Mouse (Mus musculus): Measurements from ENCODE around the gene Fgfr2. TPM values are rescaled to one million over a fixed set of nuclear protein-coding genes. Genes with fewer than 3 reads are reported as not detected.
A peak's percentile ranks its signal among the peaks of the same experiment; 100 is the strongest.

Gene Fgfr2
- polyA plus RNA-seq, 1 experiment, result 14.7 TPM

GRCm38 (mm10) chr7:132853946-132854345 is 269.2 kb downstream of the Fgfr2 start:
- Histone ChIP-seq H3K27me3 (ENCODE audit: control insufficient read depth, insufficient read depth, low read length) (no peaks in the 10 kb centered on the region), H3K4me1 (ENCODE audit: control insufficient read depth, insufficient read depth, insufficient read length, low read length) (no peaks in the 10 kb centered on the region; the same call in 1 of the 2 replicates), H3K36me3 (ENCODE audit: control insufficient read depth, insufficient read depth, low read length) (peaks cover 5% of the 10 kb centered on the region), H3K27ac (ENCODE audit: insufficient read depth, low read depth, low read length) (no peak overlapping the region), H3K4me3 (ENCODE audit: low read depth, low read length) (no peak overlapping the region)
- TF ChIP-seq CTCF (IDR thresholded peaks at IDR 0.05; ENCODE audit: extremely low read depth, insufficient read length, insufficient replicate concordance, low read depth, low read length) (no peak), POLR2A (IDR thresholded peaks at IDR 0.05; ENCODE audit: low read depth, low read length) (no peak)
- 70% methylated on average over 4 of the region's 4 CpGs for WGBS

- Histone ChIP-seq H3K36me3 (ENCODE audit: control insufficient read depth, insufficient read depth, low read length) (peaks cover 5% of the 10 kb centered on the region), H3K27ac (ENCODE audit: insufficient read depth, low read depth, low read length) (no peak overlapping the region), H3K27me3 (ENCODE audit: control insufficient read depth, insufficient read depth, low read length) (no peaks in the 10 kb centered on the region), H3K4me1 (ENCODE audit: control insufficient read depth, insufficient read depth, insufficient read length, low read length) (no peaks in the 10 kb centered on the region), H3K4me3 (ENCODE audit: low read depth, low read length) (no peak overlapping the region)
- WGBS, result 87% methylated on average over 6 of the region's 6 CpGs
- TF ChIP-seq CTCF (IDR thresholded peaks at IDR 0.05; ENCODE audit: extremely low read depth, insufficient read length, insufficient replicate concordance, low read depth, low read length), result no peak
- TF ChIP-seq POLR2A (IDR thresholded peaks at IDR 0.05; ENCODE audit: low read depth, low read length), result no peak
Measured at GRCm38 (mm10) chr7:132853361-132853760, 269.8 kb downstream of the Fgfr2 start.

DNA sequence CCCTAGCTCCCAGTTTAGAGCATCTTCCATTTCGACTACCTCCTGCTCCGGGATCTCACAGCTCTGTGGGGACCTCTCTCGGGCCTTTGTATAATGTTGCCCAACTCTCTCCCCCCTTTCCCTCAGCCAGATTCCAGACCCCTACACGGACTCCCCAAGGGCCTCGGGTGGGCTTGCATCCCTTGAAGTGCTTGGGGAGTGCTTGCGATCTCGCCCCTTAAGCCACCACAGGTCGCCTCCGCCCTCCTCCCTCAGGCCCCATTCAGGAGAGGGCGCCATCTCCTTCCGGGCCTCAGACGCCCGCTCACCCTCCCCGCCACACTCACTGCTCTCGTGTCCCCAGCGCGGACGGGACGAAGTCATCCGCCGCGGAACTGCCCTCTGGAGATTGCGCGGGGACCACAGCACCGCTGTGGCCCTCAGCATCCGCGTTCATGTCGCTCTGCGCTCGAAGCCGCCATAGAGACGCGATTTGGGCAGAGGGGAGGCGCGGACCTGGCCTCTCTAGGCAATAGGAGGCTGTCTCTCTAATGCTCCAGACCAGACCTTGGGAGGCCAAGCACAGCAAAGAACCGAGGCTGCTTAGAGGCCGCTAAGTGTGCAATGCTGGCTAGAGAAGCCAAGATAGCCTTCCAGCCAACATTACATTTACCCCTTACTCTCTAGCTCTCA is 270.8 kb downstream of the Fgfr2 start, which contains the start of gene Eef1akmt2:
Gene Eef1akmt2, minus strand, starts transcription at position 501 of the 672 bp plus-strand sequence.
- TF ChIP-seq CTCF (IDR thresholded peaks at IDR 0.05; ENCODE audit: extremely low read depth, insufficient read length, insufficient replicate concordance, low read depth, low read length), result peak; percentile 40; the same call in 1 of the 2 replicates
- TF ChIP-seq POLR2A (IDR thresholded peaks at IDR 0.05; ENCODE audit: low read depth, low read length), result 0 out of 2 replicates have a peak, but pooled peaks have one; percentile 15
- H3K36me3 ChIP-seq (ENCODE audit: control insufficient read depth, insufficient read depth, low read length), result peaks cover 7% of the 10 kb centered on the region
- H3K4me1 ChIP-seq (ENCODE audit: control insufficient read depth, insufficient read depth, insufficient read length, low read length), result no peaks in the 10 kb centered on the region
- under 1% methylated on average over 36 of the region's 37 CpGs for WGBS
- peak within 1 kb of the TSS; percentile 84 for H3K4me3 ChIP-seq (ENCODE audit: low read depth, low read length)
- peak within 1 kb of the TSS; percentile 93 for H3K27ac ChIP-seq (ENCODE audit: insufficient read depth, low read depth, low read length)
- H3K27me3 ChIP-seq (ENCODE audit: control insufficient read depth, insufficient read depth, low read length), result no peaks in the 10 kb centered on the region

- TF ChIP-seq POLR2A (IDR thresholded peaks at IDR 0.05; ENCODE audit: low read depth, low read length), result no peak
- TF ChIP-seq CTCF (IDR thresholded peaks at IDR 0.05; ENCODE audit: extremely low read depth, insufficient read length, insufficient replicate concordance, low read depth, low read length), result no peak
- H3K27ac ChIP-seq (ENCODE audit: insufficient read depth, low read depth, low read length), result no peak overlapping the region
- H3K27me3 ChIP-seq (ENCODE audit: control insufficient read depth, insufficient read depth, low read length), result no peaks in the 10 kb centered on the region
- H3K36me3 ChIP-seq (ENCODE audit: control insufficient read depth, insufficient read depth, low read length), result peaks cover 10% of the 10 kb centered on the region
- H3K4me1 ChIP-seq (ENCODE audit: control insufficient read depth, insufficient read depth, insufficient read length, low read length), result peaks cover 2% of the 10 kb centered on the region; the same call in 1 of the 2 replicates
- H3K4me3 ChIP-seq (ENCODE audit: low read depth, low read length), result no peak overlapping the region
- WGBS, result 84% methylated on average over 3 of the region's 3 CpGs
Measured at GRCm38 (mm10) chr7:132843152-132843551, 280.0 kb downstream of the Fgfr2 start.

DNA sequence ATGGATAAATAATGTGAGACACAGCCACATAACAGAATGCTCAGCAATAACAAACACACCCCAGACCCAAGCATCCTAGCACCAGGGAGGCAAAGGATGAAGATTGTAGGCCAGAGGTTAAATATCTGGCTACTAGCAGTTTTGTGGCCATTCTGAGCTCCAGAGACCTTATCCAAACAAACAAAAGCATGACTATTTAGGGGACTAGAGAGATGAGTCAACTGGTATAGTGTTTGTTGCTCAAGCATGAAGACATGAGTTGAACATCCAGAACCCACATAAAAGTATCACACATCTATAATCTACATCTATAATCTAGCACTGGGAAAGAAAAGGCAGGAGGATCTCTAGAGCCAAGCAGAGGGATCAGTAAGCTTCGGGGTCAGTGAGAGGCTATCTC is 280.7 kb downstream of the Fgfr2 start:
- Histone ChIP-seq H3K4me3 (ENCODE audit: low read depth, low read length) (no peak overlapping the region), H3K4me1 (ENCODE audit: control insufficient read depth, insufficient read depth, insufficient read length, low read length) (peaks cover 2% of the 10 kb centered on the region; the same call in 1 of the 2 replicates), H3K36me3 (ENCODE audit: control insufficient read depth, insufficient read depth, low read length) (peaks cover 10% of the 10 kb centered on the region), H3K27ac (ENCODE audit: insufficient read depth, low read depth, low read length) (no peak overlapping the region), H3K27me3 (ENCODE audit: control insufficient read depth, insufficient read depth, low read length) (no peaks in the 10 kb centered on the region)
- 93% methylated on average over 1 of the region's 1 CpGs for WGBS
- TF ChIP-seq CTCF (IDR thresholded peaks at IDR 0.05; ENCODE audit: extremely low read depth, insufficient read length, insufficient replicate concordance, low read depth, low read length) (no peak), POLR2A (IDR thresholded peaks at IDR 0.05; ENCODE audit: low read depth, low read length) (no peak)

- Histone ChIP-seq H3K36me3 (ENCODE audit: control insufficient read depth, insufficient read depth, low read length) (peaks cover 8% of the 10 kb centered on the region), H3K27ac (ENCODE audit: insufficient read depth, low read depth, low read length) (no peak overlapping the region), H3K27me3 (ENCODE audit: control insufficient read depth, insufficient read depth, low read length) (no peaks in the 10 kb centered on the region), H3K4me3 (ENCODE audit: low read depth, low read length) (no peak overlapping the region), H3K4me1 (ENCODE audit: control insufficient read depth, insufficient read depth, insufficient read length, low read length) (peaks cover 2% of the 10 kb centered on the region; the same call in 1 of the 2 replicates)
- 92% methylated on average over 5 of the region's 5 CpGs for WGBS
- TF ChIP-seq POLR2A (IDR thresholded peaks at IDR 0.05; ENCODE audit: low read depth, low read length) (no peak), CTCF (IDR thresholded peaks at IDR 0.05; ENCODE audit: extremely low read depth, insufficient read length, insufficient replicate concordance, low read depth, low read length) (no peak)
Measured at GRCm38 (mm10) chr7:132841287-132841686, 281.9 kb downstream of the Fgfr2 start.

GRCm38 (mm10) chr7:132830955-132831354 is 292.2 kb downstream of the Fgfr2 start:
- TF ChIP-seq POLR2A (IDR thresholded peaks at IDR 0.05; ENCODE audit: low read depth, low read length) (no peak), CTCF (IDR thresholded peaks at IDR 0.05; ENCODE audit: extremely low read depth, insufficient read length, insufficient replicate concordance, low read depth, low read length) (no peak)
- Histone ChIP-seq H3K4me3 (ENCODE audit: low read depth, low read length) (no peak overlapping the region), H3K4me1 (ENCODE audit: control insufficient read depth, insufficient read depth, insufficient read length, low read length) (no peaks in the 10 kb centered on the region), H3K36me3 (ENCODE audit: control insufficient read depth, insufficient read depth, low read length) (peaks cover 23% of the 10 kb centered on the region), H3K27ac (ENCODE audit: insufficient read depth, low read depth, low read length) (no peak overlapping the region), H3K27me3 (ENCODE audit: control insufficient read depth, insufficient read depth, low read length) (no peaks in the 10 kb centered on the region)
- 76% methylated on average over 4 of the region's 4 CpGs for WGBS

Data from small intestine, adult 2 months (tissue).